Mouse (Mus musculus): ENCODE measurements around the gene Cops2.

The Cops2 gene

GRCm38 (mm10) chr2:125851237-125851636 lies 7.7 kb downstream of the Cops2 start:
- CTCF ChIA-PET, result interaction anchor here in 1 of 4 experiments (0.6 to 1.0 kb wide), 2 partner anchors 8 to 50 kb away, joined by 3 to 4 read pairs; partner anchors contain the start of genes Cops2 and Galk2
- POLR2A ChIA-PET, result interaction anchor here in 2 of 4 experiments (0.8 to 2.1 kb wide), 6 partner anchors 8 to 28 kb away, joined by 3 to 6 read pairs (median 4); partner anchors contain the start of genes Cops2 (in 2 of the 2) and Galk2 (in 2 of the 2)

GRCm38 (mm10) chr2:125838708-125839284 lies 20.1 kb downstream of the Cops2 start:
- ChIA-PET POLR2A (interaction anchor here in 1 of 4 experiments (0.6 to 0.8 kb wide), 4 partner anchors 9 to 33 kb away, joined by 3 to 8 read pairs (median 4); no protein-coding TSS in a partner anchor), CTCF (no interaction called here)

- ChIA-PET POLR2A (interaction anchor here in 1 of 4 experiments (0.6 to 0.8 kb wide), 3 partner anchors 8 to 32 kb away, joined by 4 to 8 read pairs (median 5); no protein-coding TSS in a partner anchor), CTCF (no interaction called here)
Measured at GRCm38 (mm10) chr2:125838091-125838490, 20.8 kb downstream of the Cops2 start.

GRCm38 (mm10) chr2:125829924-125830323 lies 29.0 kb downstream of the Cops2 start:
- ChIA-PET POLR2A (interaction anchor here in 1 of 4 experiments (1.0 kb wide), 1 partner anchor 9 kb away, joined by 4 read pairs; no protein-coding TSS in a partner anchor), CTCF (no interaction called here)

- CTCF ChIA-PET, result interaction anchor here in 1 of 4 experiments (0.6 kb wide), 1 partner anchor 278 kb away, joined by 3 read pairs; no protein-coding TSS in a partner anchor
- POLR2A ChIA-PET, result interaction anchor here in 1 of 4 experiments (0.9 to 1.0 kb wide), 2 partner anchors 20 to 203 kb away, joined by 3 to 4 read pairs; partner anchors contain the start of gene Cep152
Measured at GRCm38 (mm10) chr2:125827898-125828297, 31.0 kb downstream of the Cops2 start.

- CTCF ChIA-PET, result no interaction called here
- POLR2A ChIA-PET, result interaction anchor here in 1 of 4 experiments (1.0 kb wide), 1 partner anchor 8 kb away, joined by 3 read pairs; no protein-coding TSS in a partner anchor
Measured at GRCm38 (mm10) chr2:125826201-125826600, 32.7 kb downstream of the Cops2 start.

GRCm38 (mm10) chr2:125820397-125820796 lies 38.5 kb downstream of the Cops2 start:
- ChIA-PET CTCF (no interaction called here), POLR2A (interaction anchor here in 2 of 4 experiments (0.6 kb wide), 2 partner anchors 14 to 95 kb away, joined by 3 to 8 read pairs; no protein-coding TSS in a partner anchor)

GRCm38 (mm10) chr2:125813972-125814595 lies 44.9 kb downstream of the Cops2 start:
- CTCF ChIA-PET, result no interaction called here

GRCm38 (mm10) chr2:125811332-125811731 lies 47.6 kb downstream of the Cops2 start:
- CTCF ChIA-PET, result no interaction called here
- POLR2A ChIA-PET, result no interaction called here

More at GRCm38 (mm10) chr2:125813972-125814595, 44.9 kb downstream of the Cops2 start:
- POLR2A ChIA-PET, result no interaction called here

GRCm38 (mm10) chr2:125809551-125809950 lies 49.4 kb downstream of the Cops2 start:
- ChIA-PET POLR2A (interaction anchor here in 1 of 4 experiments (0.5 kb wide), 1 partner anchor 137 kb away, joined by 3 read pairs; the partner anchor contains the start of gene Eid1), CTCF (no interaction called here)

- POLR2A ChIA-PET, result interaction anchor here in 2 of 4 experiments (0.6 to 1.8 kb wide), 4 partner anchors 17 to 33 kb away, joined by 3 to 8 read pairs (median 6); partner anchors contain the start of gene Secisbp2l (in 1 of the 2)
- CTCF ChIA-PET, result no interaction called here
Measured at GRCm38 (mm10) chr2:125805826-125806225, 53.1 kb downstream of the Cops2 start.

GRCm38 (mm10) chr2:125801947-125802346 lies 57.0 kb downstream of the Cops2 start:
- POLR2A ChIA-PET, result no interaction called here
- CTCF ChIA-PET, result no interaction called here

- POLR2A ChIA-PET, result no interaction called here
Measured at GRCm38 (mm10) chr2:125801038-125801437, 57.9 kb downstream of the Cops2 start.

GRCm38 (mm10) chr2:125800428-125800827 lies 58.5 kb downstream of the Cops2 start:
- POLR2A ChIA-PET, result interaction anchor here in 1 of 4 experiments (0.7 kb wide), 1 partner anchor 1142 kb away, joined by 3 read pairs; no protein-coding TSS in a partner anchor

More at GRCm38 (mm10) chr2:125801038-125801437, 57.9 kb downstream of the Cops2 start:
- CTCF ChIA-PET, result interaction anchor here in 2 of 4 experiments (0.6 kb wide), 2 partner anchors 515 to 791 kb away, joined by 3 read pairs; no protein-coding TSS in a partner anchor

GRCm38 (mm10) chr2:125797872-125798271 lies 61.1 kb downstream of the Cops2 start:
- POLR2A ChIA-PET, result no interaction called here
- CTCF ChIA-PET, result interaction anchor here in 1 of 4 experiments (0.7 kb wide), 1 partner anchor 68 kb away, joined by 4 read pairs; no protein-coding TSS in a partner anchor

More at GRCm38 (mm10) chr2:125800428-125800827, 58.5 kb downstream of the Cops2 start:
- CTCF ChIA-PET, result interaction anchor here in 2 of 4 experiments (0.6 kb wide), 2 partner anchors 515 to 790 kb away, joined by 3 read pairs; no protein-coding TSS in a partner anchor

GRCm38 (mm10) chr2:125795118-125795517 lies 63.8 kb downstream of the Cops2 start:
- POLR2A ChIA-PET, result no interaction called here
- CTCF ChIA-PET, result no interaction called here

GRCm38 (mm10) chr2:125794166-125794565 lies 64.8 kb downstream of the Cops2 start:
- ChIA-PET CTCF (no interaction called here), POLR2A (no interaction called here)

- CTCF ChIA-PET, result no interaction called here
Measured at GRCm38 (mm10) chr2:125792879-125793261, 66.1 kb downstream of the Cops2 start.

GRCm38 (mm10) chr2:125792144-125792878 lies 66.6 kb downstream of the Cops2 start:
- POLR2A ChIA-PET, result no interaction called here
- CTCF ChIA-PET, result no interaction called here

More at GRCm38 (mm10) chr2:125792879-125793261, 66.1 kb downstream of the Cops2 start:
- POLR2A ChIA-PET, result no interaction called here
